Mouse (Mus musculus) testis, postnatal 14 days (tissue): ENCODE data around the gene Myo1b.

Source experiments
- DNase-seq: peaks from one replicate; pipeline ENCODE4 v3.0.0; 2021; ENCODE audit warnings: low spot score

Gene Myo1b

DNA sequence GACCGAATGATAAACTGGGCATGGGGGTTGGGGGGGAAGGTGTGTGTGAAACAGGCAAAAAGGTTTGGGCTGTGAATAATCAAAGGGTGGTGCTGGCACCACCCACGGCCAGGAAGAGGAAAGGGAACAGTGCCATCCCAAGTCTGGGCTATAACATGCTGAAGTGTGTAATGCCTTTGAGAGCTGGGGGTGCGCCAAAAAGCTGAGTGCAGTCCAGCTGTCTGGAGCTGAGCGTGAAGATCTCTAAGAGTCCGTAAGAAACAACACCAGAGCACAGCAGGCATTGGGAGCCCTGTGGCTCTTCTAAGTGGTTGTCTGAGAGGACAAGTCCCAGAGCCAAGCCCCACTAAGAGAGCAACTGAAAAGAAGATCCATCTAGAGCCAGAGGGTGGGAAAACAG, 63.6 kb downstream of the Myo1b start:
- DNase-seq = peak; percentile 31

DNA sequence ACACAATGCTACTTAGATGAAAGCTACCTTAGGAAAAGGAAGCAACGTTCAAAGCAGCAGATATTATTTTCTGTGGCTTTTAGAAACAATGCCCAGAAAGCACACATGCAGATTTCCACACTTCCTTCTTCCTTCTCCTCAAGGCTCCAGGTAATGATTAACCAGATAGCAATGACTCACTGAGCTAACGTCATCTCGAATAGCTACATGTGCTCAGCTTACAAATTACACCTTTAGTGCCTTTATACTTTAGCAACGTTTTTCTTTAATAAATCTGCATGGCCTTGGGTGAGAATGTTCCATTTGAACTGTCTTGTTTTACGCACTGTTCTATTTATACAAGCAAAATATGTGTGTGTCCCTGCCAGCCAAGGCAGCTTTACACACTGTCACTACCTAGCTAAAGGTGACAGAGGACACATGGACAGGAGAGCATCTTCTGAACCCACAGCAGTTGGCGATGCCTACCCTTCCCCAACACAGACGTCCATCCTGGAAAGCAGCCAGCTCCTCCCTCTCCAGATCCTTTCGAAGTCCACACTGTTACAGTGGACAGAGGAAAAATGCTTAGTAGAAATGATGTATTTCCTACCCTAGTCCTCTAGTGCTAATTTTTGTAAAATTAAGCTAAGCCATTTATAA, 66.2 kb downstream of the Myo1b start:
- DNase-seq = no peak

DNA sequence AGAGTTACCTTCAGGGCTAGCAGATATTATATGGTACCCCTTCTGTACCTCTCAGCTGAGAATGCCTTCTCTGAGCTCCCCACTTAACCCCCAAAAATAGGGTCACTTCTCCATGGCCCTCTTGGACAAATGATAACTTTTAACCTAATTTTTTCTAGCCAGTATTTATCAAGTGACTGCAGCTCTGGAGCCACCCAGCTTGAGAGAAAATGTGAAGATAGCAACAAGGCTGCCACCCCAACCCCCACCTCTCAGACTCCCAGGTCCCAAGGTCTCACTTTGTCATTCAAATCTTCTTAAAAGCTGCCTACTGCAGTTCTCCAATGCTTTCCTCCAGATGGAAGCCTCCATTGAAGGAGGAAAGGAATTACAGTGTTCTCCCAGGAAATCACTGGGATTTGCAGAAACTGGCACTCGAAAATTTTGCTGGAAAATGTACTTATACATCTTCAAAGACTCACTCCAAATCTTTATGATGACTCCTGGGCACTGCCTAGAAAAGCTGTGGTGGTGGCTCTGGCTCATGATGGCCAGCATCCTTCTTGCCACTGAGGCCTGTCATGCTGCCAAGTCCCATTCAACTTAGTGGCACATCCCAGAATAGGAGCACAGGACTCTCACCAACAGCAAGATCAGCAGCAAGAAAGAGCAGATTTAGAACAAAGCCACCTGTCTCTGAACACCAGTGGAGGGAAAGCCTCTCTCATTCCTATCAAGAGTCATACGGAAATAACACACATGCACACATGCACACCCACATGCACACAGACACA, 70.4 kb downstream of the Myo1b start:
- DNase-seq = no peak

DNA sequence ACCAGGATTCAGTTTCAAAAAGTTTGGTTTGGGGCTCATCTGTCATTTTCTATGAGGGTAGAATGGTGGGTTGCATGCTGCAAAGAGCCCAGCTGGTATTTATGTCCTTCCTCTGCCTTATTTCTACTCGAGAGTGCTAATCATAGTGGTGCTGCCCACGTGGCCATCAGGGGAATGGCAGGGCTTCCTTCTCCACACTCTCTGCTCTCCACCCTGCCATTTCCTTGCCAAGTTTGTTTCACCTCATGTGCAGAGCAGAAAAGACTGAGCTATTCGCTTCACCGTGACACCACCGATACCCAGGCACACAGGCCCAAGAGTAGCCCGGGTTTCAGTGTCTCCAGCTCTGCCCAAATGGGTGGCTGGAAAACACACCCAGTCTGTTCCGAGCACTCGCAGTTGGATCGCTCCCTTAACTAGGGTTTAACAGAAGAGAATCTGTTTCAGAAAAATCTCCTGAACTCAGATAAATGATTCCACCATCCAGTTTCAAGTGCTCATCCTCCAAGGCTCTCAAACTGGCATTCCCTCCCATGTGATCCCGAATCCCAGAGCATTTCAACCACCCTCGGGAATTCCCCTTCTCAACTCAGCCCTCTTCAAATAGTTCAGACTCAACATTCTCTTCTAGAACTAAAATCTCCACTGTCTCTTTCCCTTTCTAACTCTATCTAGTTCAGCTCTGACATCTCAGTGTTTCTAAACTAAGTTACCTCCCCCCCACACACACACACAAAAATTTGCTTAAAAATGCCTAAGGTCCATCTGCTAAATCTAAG, 77.8 kb downstream of the Myo1b start:
- no peak for DNase-seq

DNA sequence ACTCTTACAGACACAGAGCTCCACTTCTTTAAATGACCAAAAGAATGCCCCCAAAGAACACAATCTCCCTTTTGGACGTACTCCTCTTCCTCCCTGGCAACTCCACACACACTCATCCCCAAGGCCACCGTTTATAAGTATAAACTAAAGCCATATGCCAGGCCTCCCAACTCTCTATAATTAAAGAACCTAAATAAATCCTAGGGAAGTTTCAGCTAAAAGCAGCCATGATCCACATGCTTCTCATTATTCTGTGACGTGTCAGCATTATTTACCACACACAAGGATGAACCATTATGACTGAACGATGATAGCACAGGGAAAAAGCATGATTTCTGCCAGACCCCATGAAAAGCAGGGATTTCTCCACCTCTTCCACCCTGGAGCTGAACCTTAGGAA, 78.6 kb downstream of the Myo1b start:
- no peak for DNase-seq

DNA sequence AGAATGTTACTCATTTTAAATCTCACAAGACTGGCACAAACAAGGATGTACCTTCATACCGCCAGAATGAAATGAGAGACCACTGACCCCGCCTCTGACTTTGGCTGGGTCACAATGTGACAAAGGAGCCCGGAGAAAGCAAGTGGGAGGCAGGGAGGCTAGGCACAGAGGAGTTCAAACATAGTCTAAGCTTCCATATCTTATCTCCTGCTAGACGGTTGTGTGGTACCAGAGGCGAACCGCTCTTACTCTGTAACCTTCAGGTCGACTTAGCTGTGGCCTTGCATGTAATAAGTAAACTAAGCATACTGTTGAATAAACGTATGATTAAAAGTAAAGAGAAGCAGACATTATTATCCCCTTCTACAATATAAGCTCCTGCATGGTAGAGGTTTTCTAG, 80.1 kb downstream of the Myo1b start:
- no peak for DNase-seq

DNA sequence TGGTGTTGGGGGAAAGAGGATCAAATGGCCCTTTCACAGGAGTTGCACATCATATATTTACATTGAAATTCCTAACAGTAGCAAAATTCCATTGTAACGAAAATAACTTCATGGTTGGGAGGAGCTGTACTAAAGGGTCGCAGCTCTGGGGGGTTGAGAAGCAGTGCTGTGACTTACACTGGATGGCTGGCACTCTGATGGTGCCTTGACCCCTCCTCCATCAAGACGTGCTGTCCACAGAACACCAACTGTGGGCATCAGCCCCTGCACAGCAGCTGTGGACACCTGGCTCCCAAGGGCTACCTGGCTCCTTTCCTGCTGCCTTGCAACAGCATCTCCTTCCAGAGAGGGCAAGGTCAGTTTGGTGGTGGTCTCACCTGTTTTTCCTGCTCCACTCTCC, 81.8 kb downstream of the Myo1b start:
- no peak for DNase-seq

DNA sequence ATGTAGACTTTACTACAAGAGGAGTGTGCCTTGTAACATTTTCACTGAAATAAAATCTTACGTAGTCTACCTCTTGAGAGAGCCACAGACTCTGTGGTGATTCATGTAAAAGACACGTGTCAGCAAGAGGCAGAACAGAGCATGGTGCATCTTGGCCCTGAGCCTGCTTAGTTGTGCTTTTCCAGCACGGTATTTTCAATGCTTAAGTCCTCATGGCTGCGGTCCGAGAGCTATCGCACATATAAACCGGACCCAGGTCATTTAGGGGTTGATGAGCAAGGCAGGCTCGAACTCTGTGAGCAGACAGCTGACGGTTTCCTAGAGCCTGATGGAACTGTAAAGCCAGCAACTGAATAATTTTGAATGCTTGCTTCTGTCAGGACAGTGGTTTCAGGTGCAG, 86.5 kb downstream of the Myo1b start:
- DNase-seq = no peak

DNA sequence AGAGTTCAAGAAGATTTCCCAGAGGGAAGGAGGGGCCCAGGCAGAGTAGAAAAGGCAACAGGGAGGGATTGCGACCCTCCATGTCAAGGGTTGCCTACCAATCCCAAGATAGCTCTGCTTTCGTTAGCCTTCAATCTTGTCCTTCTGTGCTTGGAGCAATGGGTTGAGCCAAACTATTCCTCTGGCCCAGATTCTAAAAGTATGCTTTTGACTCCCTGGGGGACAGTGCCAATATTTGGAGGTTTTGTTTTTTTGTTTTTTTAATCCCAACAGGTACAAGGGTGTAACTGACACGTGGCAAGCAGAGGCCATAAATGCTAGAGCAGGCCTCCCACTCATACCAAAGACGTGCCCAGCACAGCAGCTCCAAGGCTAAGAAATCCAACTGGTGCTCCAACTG, 93.3 kb downstream of the Myo1b start:
- DNase-seq = no peak

DNA sequence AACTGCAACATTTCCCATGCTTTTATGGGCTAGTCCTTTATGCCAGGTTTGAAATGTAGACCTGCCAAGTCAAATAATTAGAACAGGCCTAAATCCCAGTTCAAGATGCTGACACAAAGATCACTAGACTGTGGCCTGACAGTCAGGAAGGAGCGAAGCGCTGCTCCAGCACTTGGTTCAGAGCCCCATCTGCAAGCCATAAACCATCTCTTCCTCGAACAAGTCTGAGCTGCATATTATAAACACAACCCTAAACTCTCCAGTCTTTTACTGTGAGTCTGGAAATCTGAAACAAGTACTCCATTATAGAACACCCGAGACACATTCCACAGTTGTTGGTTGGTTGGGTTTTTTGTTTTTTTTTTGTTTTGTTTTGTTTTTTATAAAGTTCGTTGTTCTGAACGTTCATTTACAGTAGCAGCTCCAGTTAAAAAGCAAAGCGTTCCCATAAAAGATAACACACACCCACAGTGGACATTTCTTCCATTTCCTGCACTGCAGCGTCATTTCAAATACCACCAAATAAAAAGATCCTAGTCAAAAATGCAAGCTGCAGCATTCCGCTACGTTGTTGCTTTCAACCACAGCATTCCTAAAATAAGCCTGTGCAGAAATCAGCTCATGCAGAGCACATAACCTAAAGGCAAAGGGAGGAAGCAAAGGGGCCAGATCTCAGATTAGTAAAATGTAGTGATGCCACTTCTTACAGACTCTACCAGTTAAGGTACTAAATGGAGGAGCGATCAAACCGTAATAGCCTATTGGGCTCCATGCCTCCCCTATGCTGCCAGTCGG, 94.0 kb downstream of the Myo1b start:
- DNase-seq = no peak

DNA sequence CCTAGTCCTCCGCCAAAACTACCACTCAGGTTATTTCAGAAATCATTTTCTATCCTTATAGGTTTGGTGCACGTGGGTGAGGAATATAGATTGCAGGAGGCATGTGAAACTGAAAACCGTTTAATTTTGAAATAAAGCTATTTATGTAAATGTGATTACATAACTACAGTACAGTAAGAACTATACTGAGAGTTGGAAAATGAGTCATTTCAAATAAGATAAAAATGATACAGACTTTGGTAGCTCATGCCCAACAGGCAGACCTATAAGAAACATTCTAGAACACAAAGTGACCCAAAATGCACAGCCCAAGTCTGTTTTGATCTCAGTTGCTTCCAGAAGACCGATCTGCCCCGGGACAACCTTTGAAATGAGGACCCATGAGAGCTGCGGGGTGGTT, 95.4 kb downstream of the Myo1b start:
- peak; percentile 28 for DNase-seq

DNA sequence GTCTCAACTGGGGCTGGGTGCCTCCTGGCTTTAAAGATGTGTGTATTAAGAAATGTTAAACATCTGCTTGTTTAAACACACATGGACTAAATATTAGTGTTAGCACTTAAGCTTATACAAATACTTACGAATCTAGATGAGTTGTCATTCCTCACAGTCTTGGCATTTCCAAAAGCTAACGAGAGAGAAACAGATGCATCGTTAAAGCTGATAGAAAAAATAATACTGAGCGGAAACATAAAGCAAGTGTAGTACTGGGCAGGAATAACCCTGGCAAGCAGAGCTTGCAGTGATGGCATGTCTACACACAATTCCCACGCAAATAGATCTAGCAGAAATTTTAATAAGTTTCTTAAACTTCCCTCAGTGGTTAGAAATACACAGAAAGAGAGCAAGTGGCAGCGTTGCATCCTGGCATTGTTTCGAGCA, 95.8 kb downstream of the Myo1b start:
- no peak for DNase-seq

DNA sequence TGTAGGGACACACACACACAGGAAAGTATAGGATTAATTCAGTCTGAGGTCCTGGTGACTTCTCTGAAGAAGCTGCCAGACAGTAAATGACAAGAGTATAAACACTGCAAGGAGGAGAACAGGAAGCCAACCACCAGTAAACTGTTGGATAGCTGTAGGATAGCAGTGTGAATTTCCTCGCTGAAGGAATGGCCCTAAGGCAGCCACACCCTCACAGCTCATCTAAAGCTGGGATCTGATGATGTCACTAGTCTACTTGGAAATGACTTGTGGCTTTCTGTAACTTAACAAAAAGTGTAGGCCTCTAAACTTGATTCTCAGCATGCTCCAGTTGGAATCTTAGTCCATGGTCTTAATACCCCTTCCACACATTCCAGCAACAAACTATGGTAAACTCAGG, 100.2 kb downstream of the Myo1b start:
- DNase-seq = no peak

DNA sequence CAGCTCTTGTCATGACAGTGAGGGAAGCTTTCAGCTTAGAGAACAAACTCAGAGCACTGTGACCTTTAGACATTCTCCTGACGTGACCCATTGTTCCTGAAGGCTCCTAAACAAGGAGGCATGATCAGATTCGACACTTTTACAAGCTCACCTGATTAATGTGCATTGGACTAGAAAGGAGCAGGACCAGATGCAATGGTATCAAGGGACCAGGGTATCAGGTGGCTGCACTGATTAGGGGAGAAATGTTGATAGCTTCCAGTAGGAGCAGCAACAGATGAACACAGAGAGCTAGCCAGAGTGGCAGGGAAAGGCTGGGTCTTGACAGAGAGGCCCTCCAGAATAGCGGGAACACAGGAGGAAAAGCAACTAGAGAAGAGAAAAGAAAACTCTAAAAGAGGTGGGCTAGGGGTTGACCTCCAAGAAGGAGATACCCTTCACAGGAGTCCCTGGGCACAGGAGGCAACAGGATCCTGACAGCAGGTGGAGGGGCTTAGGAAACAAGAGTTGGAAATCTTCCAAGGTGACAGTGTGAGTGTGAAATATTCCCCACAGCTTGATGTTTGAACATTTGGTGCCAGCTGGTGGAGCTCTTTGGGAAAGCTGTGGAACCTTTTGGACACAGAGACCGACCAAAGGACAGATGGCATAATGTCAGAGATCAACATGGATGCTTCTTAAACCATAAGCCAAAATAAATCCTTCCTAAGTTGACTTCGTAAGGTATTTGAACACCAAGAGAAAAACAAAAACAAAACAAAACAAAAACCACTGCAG, 100.8 kb downstream of the Myo1b start:
- no peak for DNase-seq

DNA sequence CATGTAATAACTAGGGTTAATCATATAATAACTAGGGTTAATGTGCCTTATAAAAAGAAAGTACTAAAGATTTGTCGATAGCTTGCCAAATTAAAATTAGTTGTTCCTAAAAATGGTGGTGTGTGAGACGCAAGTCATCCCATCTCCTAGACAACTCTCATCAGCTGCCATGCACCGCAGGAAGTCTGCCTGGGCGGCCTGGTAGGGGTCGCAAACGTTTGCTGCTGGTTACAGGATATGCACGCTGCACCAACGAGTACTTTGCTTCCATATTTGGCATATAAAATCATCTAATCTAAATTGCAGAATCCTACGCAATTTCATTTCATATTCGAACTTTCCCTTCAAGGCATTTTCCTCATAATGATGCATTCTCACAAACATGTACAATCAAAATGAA, 107.0 kb downstream of the Myo1b start:
- DNase-seq = no peak

DNA sequence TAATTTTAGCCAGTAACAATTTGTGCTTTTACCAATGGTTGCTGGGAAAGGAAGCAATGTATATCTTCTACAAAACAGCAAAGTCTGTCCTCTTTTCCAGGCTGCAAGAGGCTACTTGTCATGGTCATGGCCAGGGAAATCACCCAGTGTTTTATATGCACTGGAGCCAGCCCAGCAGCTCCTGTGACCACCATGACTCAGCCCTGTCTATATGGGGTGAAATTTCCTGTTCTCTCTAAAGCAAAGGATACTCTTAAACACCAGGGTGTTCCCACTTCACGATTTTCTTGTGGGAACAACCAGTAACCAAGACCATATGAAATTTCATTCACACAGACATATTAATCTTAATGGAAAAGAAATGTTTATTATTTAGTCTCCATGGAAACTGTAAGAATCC, 107.6 kb downstream of the Myo1b start:
- DNase-seq = no peak

DNA sequence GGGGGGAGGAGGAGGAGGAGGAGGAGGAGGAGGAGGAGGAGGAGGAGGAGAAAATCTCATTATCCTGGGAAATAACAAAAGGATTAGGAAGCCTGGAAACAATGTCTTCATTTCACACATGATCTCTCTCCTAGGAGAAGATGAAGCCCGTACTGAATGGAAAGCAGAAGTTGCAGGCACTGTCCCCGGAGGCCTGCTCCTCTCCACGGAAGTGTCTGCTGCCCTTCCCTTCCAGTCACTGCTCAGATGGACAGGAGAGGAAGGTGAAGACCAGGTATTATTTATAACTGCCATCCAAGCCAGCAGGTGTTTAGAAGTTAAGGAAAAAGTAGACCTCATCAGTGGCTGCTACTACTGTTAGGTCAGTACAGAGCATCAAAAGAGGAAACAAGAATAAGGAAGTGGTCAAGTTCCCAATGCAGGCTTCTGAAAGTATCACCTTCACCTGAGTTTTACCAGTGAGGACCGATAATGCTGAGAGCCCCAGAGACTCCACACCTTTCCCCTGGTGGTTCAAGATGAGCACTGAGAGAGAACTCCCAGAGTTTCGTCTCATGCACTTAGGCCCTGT, 110.7 kb downstream of the Myo1b start:
- no peak for DNase-seq

DNA sequence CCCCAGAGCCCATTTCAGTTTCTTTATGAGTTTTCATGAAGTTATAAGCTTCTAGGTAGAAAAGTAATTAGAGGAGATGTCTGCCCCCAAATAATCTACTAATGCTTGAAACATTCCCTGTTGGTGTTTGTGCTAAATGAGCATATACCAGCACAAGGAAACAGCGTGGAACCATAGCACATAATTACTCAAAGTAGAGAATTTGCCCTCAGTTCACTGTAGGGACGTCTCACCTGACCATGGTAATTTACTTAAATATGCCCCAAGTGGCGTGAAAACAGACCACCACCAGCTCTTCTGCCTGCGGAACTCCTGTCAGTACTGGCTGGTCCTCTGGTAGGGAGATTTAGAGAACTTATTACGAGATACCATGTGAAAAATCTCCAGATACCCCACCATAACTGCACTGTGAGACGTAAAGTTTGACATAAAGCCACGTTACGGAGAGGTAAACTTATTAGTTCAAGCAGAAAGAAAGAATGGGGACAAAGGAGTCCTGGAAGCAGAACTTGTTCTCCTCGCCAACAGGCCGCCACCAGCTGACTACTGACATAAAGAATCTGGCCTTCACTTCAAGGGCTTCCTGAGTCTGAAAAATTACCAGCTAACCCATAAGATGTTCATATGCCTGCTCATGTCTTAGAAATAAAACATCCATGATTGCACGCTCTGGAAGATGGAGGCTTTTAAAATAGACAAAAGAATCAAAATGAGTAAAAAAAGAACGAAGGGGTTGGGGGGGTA, 111.4 kb downstream of the Myo1b start:
- no peak for DNase-seq

DNA sequence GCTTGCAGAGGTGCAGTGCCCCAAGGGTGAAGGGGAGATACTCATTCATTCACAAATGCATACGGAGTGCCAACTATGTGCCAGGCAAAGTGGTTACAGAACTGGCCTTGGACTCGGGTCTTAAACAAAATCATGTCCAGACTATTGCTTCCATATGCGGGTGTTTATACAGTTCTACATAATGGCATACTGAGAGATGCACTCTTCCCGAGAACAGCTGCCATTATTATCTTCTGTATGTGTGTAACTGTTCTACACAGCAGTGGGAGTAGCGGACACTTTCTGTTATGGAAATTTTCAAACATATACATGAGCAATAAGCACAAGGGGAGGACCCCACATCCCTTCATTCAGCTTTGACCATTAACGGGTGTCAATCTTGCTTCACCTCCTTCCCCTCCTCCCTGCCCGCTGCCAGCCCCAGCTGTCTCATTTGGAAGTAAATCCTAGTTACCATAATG, 117.8 kb downstream of the Myo1b start:
- DNase-seq = no peak

DNA sequence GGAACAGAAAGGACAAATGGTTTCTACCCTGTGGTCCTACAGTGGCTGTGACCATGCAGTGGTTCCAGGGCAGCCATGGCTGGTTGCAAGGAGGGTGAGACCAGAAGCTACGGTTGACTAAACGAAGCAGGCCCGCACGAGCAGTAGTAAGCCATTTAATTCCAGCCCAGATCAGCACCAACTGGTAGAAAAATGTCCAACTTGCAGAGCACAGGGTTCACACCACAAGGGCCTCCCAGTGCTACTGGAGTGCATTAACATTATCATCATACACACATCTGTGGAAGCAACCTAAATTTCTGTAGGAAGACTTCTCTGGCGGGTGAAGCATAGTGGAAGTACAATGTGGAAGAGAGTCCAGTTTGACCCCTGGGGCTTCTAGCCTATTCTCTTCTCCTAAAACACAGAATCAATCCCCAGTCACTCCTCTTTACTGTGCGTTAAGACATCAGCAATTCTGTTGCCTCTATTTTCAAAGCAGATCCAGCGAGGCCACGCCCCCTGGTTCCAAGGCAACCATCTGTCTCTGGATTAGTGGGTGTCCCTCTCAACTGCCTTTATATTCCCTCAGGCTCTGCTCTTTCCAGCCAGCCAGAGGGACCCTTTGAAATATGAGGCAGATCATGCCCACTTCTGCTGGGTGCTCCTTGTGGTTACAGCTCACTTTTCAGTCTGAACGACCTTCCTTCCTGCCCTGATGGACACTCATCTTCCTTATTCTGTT, 120.1 kb downstream of the Myo1b start:
- DNase-seq = no peak
